Mouse (Mus musculus): Measurements from ENCODE around the gene Hspa4.

DNA sequence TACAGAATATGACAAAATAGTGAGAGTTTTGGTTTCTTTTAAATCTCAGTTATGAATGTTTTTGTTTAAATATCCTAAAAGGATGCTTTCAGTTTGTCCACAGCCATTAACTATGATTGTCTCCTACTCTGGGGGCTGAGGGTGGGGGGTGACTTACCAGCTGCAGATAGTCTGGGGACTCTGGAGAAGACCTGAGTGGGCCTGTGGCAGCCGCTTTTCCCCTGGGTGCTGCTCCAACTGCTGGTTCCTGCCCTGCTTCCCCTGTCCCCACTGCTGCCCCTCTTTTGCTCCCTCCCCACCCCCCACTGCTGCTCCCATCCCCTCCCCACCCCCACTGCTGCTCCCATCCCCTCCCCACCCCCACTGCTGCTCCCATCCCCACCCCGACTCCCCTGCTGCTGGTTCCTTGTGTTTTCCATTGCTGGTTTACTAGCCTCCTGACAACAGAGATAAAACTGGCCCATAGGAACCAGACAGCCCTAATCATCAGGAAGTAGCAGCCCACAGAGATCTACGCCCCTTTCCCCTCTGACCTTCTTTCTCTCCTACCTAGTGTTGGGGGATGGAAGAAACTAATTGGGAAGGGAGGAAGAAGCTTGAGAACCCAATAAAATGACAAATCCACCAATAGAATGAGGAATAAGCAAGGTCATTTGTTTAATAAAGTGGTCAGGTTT lies 35.4 kb upstream of the Hspa4 start:
- TF ChIP-seq CTCF (IDR thresholded peaks at IDR 0.05; ENCODE audit: borderline replicate concordance, insufficient read depth, low read depth, low read length) (no peak), POLR2A (IDR thresholded peaks at IDR 0.05; ENCODE audit: borderline replicate concordance, insufficient read depth, low read length) (no peak)
